Mouse (Mus musculus) lung, embryonic 16.5 days (tissue): ENCODE measurements around the gene Hist1h2ab. TPM values are rescaled to one million over a fixed set of nuclear protein-coding genes. Genes with fewer than 3 reads are reported as not detected.
A peak's percentile ranks its signal among the peaks of the same experiment; 100 is the strongest.
"Not testable (repeated sequence)": the region's sequence is repeated elsewhere in the genome, so short reads cannot be mapped to it uniquely, and the experiment has no call there.

Experiments used
- ATAC-seq: fragments of 200-750 bp; cut with Nextera tagmentation; 2 replicates; pipeline ENCODE4 v1.8.0; 2017; ENCODE audit warnings: low read depth, mild to moderate bottlenecking, moderate library complexity
- H3K27ac ChIP-seq: fragments of 300-500 bp; sonication (generic); 2 replicates; pipeline ENCODE4 v1.5.1; 2014; ENCODE audit warnings: mild to moderate bottlenecking, control low read depth, low read length
- H3K27me3 ChIP-seq: fragments of 300-500 bp; sonication (generic); 2 replicates; pipeline ENCODE4 v1.6.1; 2014; ENCODE audit warnings: low read depth, low read length, mixed read lengths; ENCODE audit not compliant: control insufficient read depth, insufficient read depth
- H3K36me3 ChIP-seq: fragments of 300-500 bp; sonication (generic); 2 replicates; pipeline ENCODE4 v1.6.1; 2014; ENCODE audit warnings: low read length; ENCODE audit not compliant: control insufficient read depth, insufficient read depth
- H3K4me1 ChIP-seq: fragments of 300-500 bp; sonication (generic); replicated peaks from 2 replicates; pipeline ENCODE4 v1.6.1; 2014; ENCODE audit warnings: low read length, mixed read lengths; ENCODE audit not compliant: control insufficient read depth, insufficient read depth
- H3K4me2 ChIP-seq: fragments of 300-500 bp; sonication (generic); 2 replicates; pipeline ENCODE4 v1.6.1; 2014; ENCODE audit warnings: low read depth, low read length, control low read depth
- H3K4me3 ChIP-seq: fragments of 300-500 bp; sonication (generic); 2 replicates; pipeline ENCODE4 v1.5.1; 2014; ENCODE audit warnings: mild to moderate bottlenecking, low read length, control low read depth
- H3K9ac ChIP-seq: fragments of 300-500 bp; sonication (generic); 2 replicates; pipeline ENCODE4 v1.6.1; 2014; ENCODE audit warnings: low read length, control low read depth
- H3K9me3 ChIP-seq: fragments of 300-500 bp; sonication (generic); 2 replicates; pipeline ENCODE4 v1.6.1; 2016; ENCODE audit warnings: low read length; ENCODE audit not compliant: control insufficient read depth
- WGBS: fragments of 180-500 bp; shearing (Covaris S2); extraction: QIAGEN DNeasy Blood & Tissue Kit; methylation state at CpG from one replicate; pipeline ENCODE4 v1.1.7; 2014; 5-methylcytosine and 5-hydroxymethylcytosine counted together
- polyA plus RNA-seq: library from polyadenylated mRNA; unstranded; fragments of >200 nt; fragmentation: Nextera tagmentation; extraction: Ambion mirVana; gene quantifications from 2 replicates; pipeline ENCODE4 v1.2.1, GENCODE M21; 2015

Hist1h2ab gene
- 33.4 and 44.6 TPM in 2 replicates for polyA plus RNA-seq

GRCm38 (mm10) chr13:23750839-23751477, at the start of gene Hist1h2ab:
Gene Hist1h2ab (plus strand): TSS chr13:23751126.
- H3K27ac ChIP-seq = peak within 1 kb of the TSS; percentile 98
- H3K9me3 ChIP-seq, H3K27me3 ChIP-seq, H3K36me3 ChIP-seq: not testable (repeated sequence)
- peaks cover 14% of the 10 kb centered on the region for H3K4me1 ChIP-seq
- H3K9ac ChIP-seq = peak within 1 kb of the TSS; percentile 67
- under 1% methylated on average over 26 of the region's 47 CpGs for WGBS
- peak within 1 kb of the TSS; percentile 49 for H3K4me3 ChIP-seq
- peak within 1 kb of the TSS; percentile 65 for H3K4me2 ChIP-seq
- peak; percentile 47 for ATAC-seq

DNA sequence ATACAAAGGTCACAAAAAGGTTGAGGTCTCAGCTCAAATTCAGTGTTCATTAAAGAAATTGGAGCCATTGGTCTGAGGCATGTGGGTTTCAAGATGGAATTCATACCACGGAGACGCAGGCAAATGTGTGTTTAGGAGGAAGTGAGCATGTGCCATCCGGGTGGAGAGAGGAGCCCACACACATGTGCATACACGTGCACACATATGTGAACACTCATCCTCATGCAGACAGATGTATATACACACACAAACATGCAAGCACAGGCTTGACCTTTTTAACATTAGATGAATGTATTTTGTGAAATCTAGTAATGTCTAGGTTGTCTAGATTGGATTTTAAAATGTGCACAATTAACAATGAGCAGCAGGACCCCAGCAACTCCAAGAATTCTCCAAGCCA, 48.7 kb upstream of the Hist1h2ab start:
- H3K27ac ChIP-seq = no peak overlapping the region
- peaks cover 11% of the 10 kb centered on the region; the same call in 1 of the 2 replicates for H3K4me1 ChIP-seq
- WGBS = 66% methylated on average over 4 of the region's 4 CpGs
- H3K9me3 ChIP-seq = no peaks in the 10 kb centered on the region
- H3K4me2 ChIP-seq = no peak overlapping the region
- H3K4me3 ChIP-seq = no peak overlapping the region
- no peaks in the 10 kb centered on the region for H3K27me3 ChIP-seq
- H3K36me3 ChIP-seq = no peaks in the 10 kb centered on the region
- no peak for ATAC-seq
- H3K9ac ChIP-seq = no peak overlapping the region

- H3K4me3 ChIP-seq, H3K4me2 ChIP-seq, H3K27ac ChIP-seq, H3K9me3 ChIP-seq, ATAC-seq, H3K36me3 ChIP-seq, H3K27me3 ChIP-seq, H3K9ac ChIP-seq: not testable (repeated sequence)
- H3K4me1 ChIP-seq = peaks cover 11% of the 10 kb centered on the region; the same call in 1 of the 2 replicates
- 55% methylated on average over 2 of the region's 2 CpGs for WGBS
These were observed 48.1 kb upstream of the Hist1h2ab start for GRCm38 (mm10) chr13:23702801-23703200.

GRCm38 (mm10) chr13:23705751-23706356, 45.1 kb upstream of the Hist1h2ab start:
- H3K27me3 ChIP-seq = no peaks in the 10 kb centered on the region
- no peak overlapping the region for H3K4me2 ChIP-seq
- no peaks in the 10 kb centered on the region for H3K36me3 ChIP-seq
- WGBS = 84% methylated on average over 7 of the region's 7 CpGs
- H3K4me3 ChIP-seq = no peak overlapping the region
- H3K27ac ChIP-seq = no peak overlapping the region
- H3K9me3 ChIP-seq = no peaks in the 10 kb centered on the region
- H3K9ac ChIP-seq = no peak overlapping the region
- peaks cover 7% of the 10 kb centered on the region; the same call in 1 of the 2 replicates for H3K4me1 ChIP-seq
- ATAC-seq = no peak

DNA sequence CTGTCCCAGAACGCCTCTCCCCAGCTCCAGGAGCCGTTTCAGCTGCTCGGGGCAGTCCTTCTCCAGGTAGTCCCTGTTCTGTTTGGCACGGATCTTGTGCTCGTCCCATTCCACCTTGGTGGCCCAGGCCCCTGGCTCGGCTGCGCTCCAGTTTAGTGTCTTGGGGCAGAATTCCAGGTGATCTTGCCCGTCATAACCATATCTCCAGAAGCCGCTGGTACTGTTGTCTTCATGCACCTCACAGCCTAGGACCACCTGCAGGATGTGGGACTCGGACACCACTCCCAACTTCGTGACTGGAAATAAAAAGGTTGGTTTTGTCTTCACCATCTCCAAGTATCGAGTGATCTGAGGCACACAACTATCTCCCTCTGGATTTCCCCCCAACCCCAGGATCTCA, 44.2 kb upstream of the Hist1h2ab start:
- H3K27me3 ChIP-seq = no peaks in the 10 kb centered on the region
- no peak overlapping the region for H3K9ac ChIP-seq
- no peaks in the 10 kb centered on the region for H3K9me3 ChIP-seq
- ATAC-seq = no peak
- WGBS = 86% methylated on average over 12 of the region's 12 CpGs
- 0 out of 2 replicates have a peak, but pooled peaks cover 4% of the 10 kb centered on the region for H3K4me1 ChIP-seq
- no peaks in the 10 kb centered on the region for H3K36me3 ChIP-seq
- H3K27ac ChIP-seq = no peak overlapping the region
- no peak overlapping the region for H3K4me2 ChIP-seq
- H3K4me3 ChIP-seq = no peak overlapping the region

GRCm38 (mm10) chr13:23708041-23708440, 42.9 kb upstream of the Hist1h2ab start:
- Histone ChIP-seq H3K27ac (no peak overlapping the region), H3K4me1 (0 out of 2 replicates have a peak, but pooled peaks cover 4% of the 10 kb centered on the region), H3K36me3 (no peaks in the 10 kb centered on the region), H3K4me3 (no peak overlapping the region), H3K9ac (no peak overlapping the region), H3K4me2 (no peak overlapping the region), H3K9me3 (no peaks in the 10 kb centered on the region), H3K27me3 (no peaks in the 10 kb centered on the region)
- WGBS = 89% methylated on average over 4 of the region's 4 CpGs
- no peak for ATAC-seq

GRCm38 (mm10) chr13:23708654-23709053, 42.3 kb upstream of the Hist1h2ab start:
- no peak overlapping the region for H3K4me2 ChIP-seq
- no peak for ATAC-seq
- WGBS = 70% methylated on average over 4 of the region's 4 CpGs

GRCm38 (mm10) chr13:23709714-23710373, 41.1 kb upstream of the Hist1h2ab start:
- no peaks in the 10 kb centered on the region for H3K27me3 ChIP-seq
- H3K4me3 ChIP-seq = peak overlapping the region; percentile 55
- ATAC-seq = peak; percentile 28; the same call in 1 of the 2 replicates
- H3K4me1 ChIP-seq = 0 out of 2 replicates have a peak, but pooled peaks cover 4% of the 10 kb centered on the region
- no peaks in the 10 kb centered on the region for H3K9me3 ChIP-seq
- no peaks in the 10 kb centered on the region for H3K36me3 ChIP-seq
- peak overlapping the region; percentile 78 for H3K4me2 ChIP-seq
- WGBS = 29% methylated on average over 13 of the region's 15 CpGs
- H3K27ac ChIP-seq = 0 out of 2 replicates have a peak overlapping the region, but pooled peaks have one; percentile 27
- peak overlapping the region; percentile 69 for H3K9ac ChIP-seq

More at GRCm38 (mm10) chr13:23708654-23709053, 42.3 kb upstream of the Hist1h2ab start:
- Histone ChIP-seq H3K36me3 (no peaks in the 10 kb centered on the region), H3K27me3 (no peaks in the 10 kb centered on the region), H3K27ac (no peak overlapping the region), H3K9me3 (no peaks in the 10 kb centered on the region), H3K4me3 (no peak overlapping the region), H3K9ac (no peak overlapping the region), H3K4me1 (0 out of 2 replicates have a peak, but pooled peaks cover 4% of the 10 kb centered on the region)
